Mouse (Mus musculus) cerebellum, adult 11-12 months (tissue): Measurements from ENCODE around the gene Epp13.
A peak's percentile ranks its signal among the peaks of the same experiment; 100 is the strongest.
"Not testable (repeated sequence)": the region's sequence is repeated elsewhere in the genome, so short reads cannot be mapped to it uniquely, and the experiment has no call there.

ENCODE experiments used
- DNase-seq: peaks from one replicate; pipeline ENCODE4 v3.0.0; 2022

Gene Epp13

GRCm38 (mm10) chr7:6252410-6252809 lies at the start of gene Epp13:
Gene Epp13, plus strand, starts transcription at chr7:6252710.
- DNase-seq: no peak

GRCm38 (mm10) chr7:6204200-6204599 lies 48.3 kb upstream of the Epp13 start:
- no peak for DNase-seq

DNA sequence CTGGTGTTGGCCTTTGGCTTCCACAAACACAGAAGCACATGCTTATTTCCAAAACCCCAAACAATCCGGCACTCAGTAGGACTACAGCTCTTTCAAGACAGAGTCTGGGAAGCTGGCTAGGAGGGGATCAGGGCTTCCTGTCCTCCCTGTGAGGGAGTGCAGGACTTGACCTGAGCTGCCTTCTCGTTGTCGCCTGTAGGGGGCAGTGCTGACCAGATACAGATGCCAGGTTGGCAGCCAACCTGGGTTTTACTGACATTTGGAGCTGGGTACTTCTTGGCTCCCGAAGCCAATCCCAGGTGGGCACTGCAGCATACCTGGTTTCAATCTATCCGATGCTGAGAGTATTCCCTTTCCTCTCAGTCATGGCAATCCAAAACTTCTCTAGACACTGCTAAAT lies 39.4 kb upstream of the Epp13 start:
- DNase-seq: no peak

- DNase-seq: not testable (repeated sequence)
Observed at GRCm38 (mm10) chr7:6214691-6215090, 37.8 kb upstream of the Epp13 start.

DNA sequence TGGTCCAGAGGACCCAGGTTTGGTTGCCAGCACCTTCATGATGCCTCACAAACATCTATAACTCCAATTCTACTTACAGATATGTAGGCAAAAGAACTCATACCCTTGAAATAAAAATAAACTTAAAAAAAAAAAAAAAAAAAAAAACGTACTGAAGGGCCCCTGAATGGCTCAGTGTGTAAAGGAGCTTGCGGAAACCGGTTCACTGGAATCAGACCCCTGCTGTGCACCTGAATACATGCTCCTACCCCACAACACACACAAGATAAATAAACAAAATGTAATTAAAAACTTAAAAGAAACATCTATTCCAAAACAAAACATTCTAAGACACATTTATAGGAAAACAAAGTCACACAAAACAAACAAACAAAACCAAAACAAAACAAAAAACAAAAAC lies 32.4 kb upstream of the Epp13 start:
- no peak for DNase-seq

- DNase-seq: no peak
Observed at GRCm38 (mm10) chr7:6221978-6222377, 30.5 kb upstream of the Epp13 start, which contains the start of gene Zscan5b. Gene Zscan5b, plus strand, starts transcription at chr7:6222278.

DNA sequence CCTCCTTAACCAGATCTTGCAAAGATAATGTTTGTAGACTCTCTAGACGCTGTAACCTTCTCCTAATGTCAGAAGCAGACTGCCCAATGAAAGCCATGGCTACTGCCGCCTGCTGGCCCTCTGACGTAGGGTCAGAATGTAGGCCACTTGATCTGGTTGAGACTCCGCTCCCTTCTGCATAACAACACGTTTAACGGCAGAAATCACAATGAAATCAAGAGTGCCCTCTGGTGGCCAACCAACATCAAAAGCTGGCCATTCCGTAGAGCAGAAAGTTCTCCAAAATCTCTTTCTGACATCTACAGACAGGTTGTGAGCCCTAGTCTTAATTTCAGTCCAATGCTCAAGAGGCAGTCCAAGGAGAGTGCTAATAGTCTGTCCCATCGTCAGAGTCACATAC lies 24.0 kb upstream of the Epp13 start:
- DNase-seq: peak; percentile 14

- no peak for DNase-seq
Observed at GRCm38 (mm10) chr7:6239787-6240186, 12.7 kb upstream of the Epp13 start.

GRCm38 (mm10) chr7:6240841-6241425 lies 11.6 kb upstream of the Epp13 start:
- peak; percentile 18 for DNase-seq

DNA sequence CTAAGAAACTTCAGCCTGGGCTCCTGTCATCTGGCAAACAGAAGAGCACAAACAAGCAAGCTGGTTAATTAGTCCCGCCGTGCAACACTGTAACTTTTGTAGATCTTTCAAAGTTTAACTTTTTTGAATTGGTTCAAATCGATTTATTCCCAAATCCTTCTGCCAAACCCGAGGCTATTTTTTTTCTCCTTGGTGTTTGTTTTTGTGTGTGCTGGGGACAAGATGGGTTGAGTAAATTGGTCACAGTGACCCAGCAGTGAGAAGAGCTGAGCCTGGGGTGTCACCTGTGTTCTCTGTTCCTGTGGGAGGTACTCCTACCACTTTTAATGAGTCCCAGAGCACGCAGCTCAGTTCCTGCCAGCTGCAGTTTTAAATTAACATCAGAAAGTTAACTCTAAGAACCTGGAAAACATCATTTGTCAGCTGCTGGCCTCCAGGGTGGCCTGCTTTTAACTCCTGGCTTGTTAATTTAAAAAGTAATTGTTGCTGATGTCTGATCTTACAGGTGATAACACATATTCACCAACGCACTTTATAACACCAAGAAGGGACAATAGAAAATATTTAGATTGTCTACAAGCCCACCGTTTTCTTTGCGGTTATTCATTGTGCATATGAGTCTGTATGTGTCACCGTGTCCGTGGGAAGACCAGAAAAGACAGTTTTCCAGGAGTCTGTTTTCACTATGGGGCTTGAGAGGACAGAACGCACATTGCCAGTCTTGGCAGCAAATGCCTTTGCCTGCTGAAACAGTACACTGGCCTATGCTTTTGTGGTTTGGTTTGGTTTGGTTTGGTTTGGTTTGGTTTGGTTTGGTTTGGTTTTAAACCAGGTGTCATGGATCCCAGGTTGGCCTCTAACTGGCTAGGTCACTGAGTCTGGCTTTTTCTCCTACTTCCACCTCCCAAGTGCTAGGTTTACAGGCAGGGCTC lies 7.9 kb upstream of the Epp13 start:
- DNase-seq: no peak

DNA sequence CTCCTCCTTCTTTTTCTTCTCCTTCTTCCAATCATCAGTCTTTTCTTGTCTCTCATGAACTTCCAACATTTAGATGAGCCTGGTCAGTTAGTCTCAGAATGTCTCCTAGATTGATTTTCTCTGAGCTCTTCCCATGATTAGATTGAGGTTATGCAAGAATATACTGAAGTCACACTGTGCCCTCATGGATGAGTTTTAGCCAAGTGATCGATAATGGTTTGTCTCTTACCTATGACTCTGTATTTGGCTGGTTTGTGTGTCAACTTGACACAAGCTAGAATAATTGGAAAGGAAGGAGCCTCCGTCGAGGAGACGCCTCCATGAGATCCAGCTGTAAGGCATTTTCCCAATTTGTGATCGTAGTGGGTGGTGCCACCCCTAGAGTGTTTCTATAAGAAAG lies 1.9 kb downstream of the Epp13 start:
- no peak for DNase-seq

DNA sequence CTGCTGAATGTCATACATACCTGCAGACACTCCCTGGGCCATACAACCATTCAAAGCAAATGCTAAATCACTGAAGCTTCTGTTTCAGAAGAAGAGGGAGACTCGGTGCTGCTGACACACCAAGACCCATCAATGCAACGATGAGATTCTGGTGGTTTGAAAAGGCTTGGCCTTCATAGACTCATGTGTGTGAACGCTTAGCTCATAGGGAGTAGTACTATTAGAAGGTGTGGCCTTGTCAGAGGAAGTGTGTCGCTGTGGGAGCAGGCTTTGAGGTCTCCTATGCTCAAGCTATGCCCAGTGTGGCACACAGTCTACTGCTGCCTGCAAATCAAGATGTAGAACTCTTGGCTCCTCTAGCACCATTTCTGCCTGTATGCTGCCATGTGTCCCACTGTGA lies 4.9 kb downstream of the Epp13 start:
- no peak for DNase-seq

GRCm38 (mm10) chr7:6258232-6259220 lies 6.0 kb downstream of the Epp13 start:
- DNase-seq: no peak

GRCm38 (mm10) chr7:6260004-6260403 lies 7.5 kb downstream of the Epp13 start:
- not testable (repeated sequence) for DNase-seq

DNA sequence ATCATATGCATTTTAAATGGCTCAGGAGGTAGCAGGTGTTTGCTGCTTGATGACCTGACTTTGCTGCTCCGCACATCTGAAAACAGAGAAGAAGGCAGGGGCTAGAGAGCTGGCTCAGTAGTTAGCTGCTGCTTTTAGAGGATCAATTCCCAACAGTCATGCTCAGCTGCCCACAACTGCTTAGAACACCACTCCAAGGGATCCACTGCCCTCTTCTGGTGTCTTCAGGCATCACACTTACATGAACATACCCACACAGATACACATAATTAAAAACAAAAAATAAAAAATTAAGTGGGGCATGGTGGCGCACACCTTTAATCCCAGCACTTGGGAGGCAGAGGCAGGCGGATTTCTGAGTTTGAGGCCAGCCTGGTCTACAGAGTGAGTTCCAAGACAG lies 9.6 kb downstream of the Epp13 start:
- DNase-seq: no peak

GRCm38 (mm10) chr7:6262984-6263383 lies 10.5 kb downstream of the Epp13 start:
- DNase-seq: no peak

DNA sequence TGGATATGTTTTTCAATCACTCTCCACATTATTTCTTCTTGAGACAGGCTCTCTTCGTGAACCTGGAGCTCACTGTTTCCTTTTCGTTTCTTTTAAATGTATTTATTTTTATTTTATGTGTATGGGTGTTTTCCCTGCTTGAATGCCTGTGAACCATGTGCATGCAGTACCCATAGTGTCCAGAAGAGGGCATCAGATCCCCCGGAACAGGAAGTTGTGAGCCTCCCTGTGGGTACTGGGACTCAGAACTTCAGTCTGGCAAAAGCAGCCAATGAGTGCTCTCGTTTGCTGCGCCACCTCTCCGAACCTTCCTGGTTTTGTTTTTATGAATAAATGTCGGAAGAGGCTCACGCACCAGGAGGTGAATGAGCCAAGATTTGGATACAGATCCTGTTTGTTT lies 13.2 kb downstream of the Epp13 start:
- no peak for DNase-seq

- no peak for DNase-seq
Observed at GRCm38 (mm10) chr7:6277906-6278305, 25.4 kb downstream of the Epp13 start.

- DNase-seq: peak; percentile 76
Observed at GRCm38 (mm10) chr7:6282749-6283148, 30.2 kb downstream of the Epp13 start.

DNA sequence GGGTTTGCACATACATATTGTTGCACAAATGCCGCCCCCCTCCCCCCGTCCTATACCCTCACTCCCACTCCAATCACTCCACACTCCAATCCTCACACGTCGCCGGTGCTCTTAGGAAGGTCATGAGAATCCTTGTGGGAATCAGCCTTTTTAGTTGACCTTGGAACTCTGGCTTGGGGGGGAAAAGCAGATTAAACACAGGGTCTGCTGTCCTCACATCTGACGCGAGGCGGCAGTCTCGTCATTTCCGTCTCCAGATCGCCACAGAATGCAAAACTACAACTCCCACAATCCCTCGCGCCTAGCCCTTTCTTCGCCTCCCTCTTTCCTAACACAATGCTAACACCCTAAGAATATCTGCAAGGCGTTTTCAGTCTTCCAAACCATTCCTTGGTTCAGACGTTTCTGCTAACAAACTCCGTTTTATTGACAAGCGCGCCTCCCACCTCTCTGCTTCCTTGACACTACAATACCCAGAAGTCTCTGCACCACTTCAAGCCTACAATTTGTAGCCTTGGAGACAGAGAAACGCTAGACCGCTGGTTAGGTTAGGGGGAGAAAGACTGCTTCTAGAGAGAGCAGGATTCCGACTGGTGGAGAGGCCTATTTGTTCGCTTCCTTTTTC lies 31.1 kb downstream of the Epp13 start:
- peak; percentile 78 for DNase-seq

DNA sequence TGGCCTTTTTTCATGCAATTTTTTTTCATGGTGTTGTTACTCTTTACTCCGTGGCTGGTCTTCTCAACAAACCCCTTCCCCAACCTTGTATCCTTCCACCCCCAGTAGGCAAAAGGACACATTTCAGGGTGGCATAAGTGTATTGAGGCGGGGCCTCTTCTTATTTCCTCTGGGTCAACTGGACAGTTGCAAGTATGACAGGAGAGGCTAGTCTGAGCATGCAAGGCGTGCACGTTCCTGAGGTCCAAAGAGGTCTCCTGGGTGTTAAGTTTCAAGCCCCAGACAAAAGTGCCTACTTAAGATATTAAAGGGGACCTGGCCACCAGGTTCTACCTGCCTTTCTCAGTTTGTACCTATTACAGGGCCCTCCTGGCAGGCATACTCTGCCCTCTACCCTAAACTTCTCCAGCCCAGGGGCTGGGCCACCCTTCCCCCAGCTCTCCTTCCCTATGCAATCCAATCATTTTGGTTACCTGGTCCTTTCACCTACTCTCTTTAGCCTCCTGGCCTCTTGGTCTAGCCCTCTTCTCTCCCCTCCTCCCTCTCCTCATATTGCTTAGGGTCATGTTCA lies 32.0 kb downstream of the Epp13 start:
- peak; percentile 48 for DNase-seq

GRCm38 (mm10) chr7:6285366-6285765 lies 32.9 kb downstream of the Epp13 start:
- DNase-seq: peak; percentile 27
